Mouse (Mus musculus) forebrain, embryonic 13.5 days (tissue): ENCODE measurements around the gene Noct. TPM values are rescaled to one million over a fixed set of nuclear protein-coding genes. Genes with fewer than 3 reads are reported as not detected.

Experiments used
- ATAC-seq: fragments of 200-750 bp; cut with Nextera tagmentation; 2 replicates; pipeline ENCODE4 v1.8.0; 2017
- H3K27ac ChIP-seq: fragments of 300-500 bp; sonication (generic); 2 replicates; pipeline ENCODE4 v1.5.1; 2015; ENCODE audit warnings: inconsistent platforms, mild to moderate bottlenecking, moderate library complexity
- H3K27me3 ChIP-seq: fragments of 300-500 bp; sonication (generic); 2 replicates; pipeline ENCODE4 v1.6.1; 2015; ENCODE audit warnings: mild to moderate bottlenecking, inconsistent platforms
- H3K36me3 ChIP-seq: fragments of 300-500 bp; sonication (generic); 2 replicates; pipeline ENCODE4 v1.6.1; 2015; ENCODE audit warnings: mild to moderate bottlenecking, inconsistent platforms; ENCODE audit not compliant: poor library complexity, severe bottlenecking
- H3K4me1 ChIP-seq: fragments of 300-500 bp; sonication (generic); 2 replicates; pipeline ENCODE4 v1.6.1; 2015; ENCODE audit warnings: inconsistent platforms
- H3K4me2 ChIP-seq: fragments of 300-500 bp; sonication (generic); 2 replicates; pipeline ENCODE4 v1.6.1; 2015; ENCODE audit warnings: inconsistent platforms, mild to moderate bottlenecking, moderate library complexity
- H3K4me3 ChIP-seq: fragments of 300-500 bp; sonication (generic); 2 replicates; pipeline ENCODE4 v1.5.1; 2015; ENCODE audit warnings: mild to moderate bottlenecking, inconsistent platforms
- H3K9ac ChIP-seq: fragments of 300-500 bp; sonication (generic); 2 replicates; pipeline ENCODE4 v1.6.1; 2015; ENCODE audit warnings: mild to moderate bottlenecking, inconsistent platforms
- H3K9me3 ChIP-seq: fragments of 300-500 bp; sonication (generic); replicated peaks from 2 replicates; pipeline ENCODE4 v1.6.1; 2016; ENCODE audit warnings: inconsistent platforms
- WGBS: fragments of 180-500 bp; shearing (Covaris S2); methylation state at CpG from one replicate; pipeline ENCODE4 v1.1.7; 2015; 5-methylcytosine and 5-hydroxymethylcytosine counted together
- polyA plus RNA-seq: library from polyadenylated mRNA; unstranded; fragments of >200 nt; fragmentation: Nextera tagmentation; extraction: Ambion mirVana; gene quantifications from 2 replicates; pipeline ENCODE4 v1.2.1, GENCODE M21; 2015

Gene Noct
- polyA plus RNA-seq, 1 experiment from 2014 or later = 13.4 TPM

GRCm38 (mm10) chr3:51233918-51234751, 9.9 kb downstream of the Noct start:
- 46% methylated on average over 13 of the region's 13 CpGs for WGBS

GRCm38 (mm10) chr3:51234752-51235055, 10.5 kb downstream of the Noct start:
- H3K27ac ChIP-seq = no peak overlapping the region
- peak; percentile 72 for ATAC-seq
- H3K4me2 ChIP-seq = no peak overlapping the region
- no peaks in the 10 kb centered on the region for H3K27me3 ChIP-seq
- H3K9ac ChIP-seq = no peak overlapping the region
- H3K4me3 ChIP-seq = no peak overlapping the region
- 78% methylated on average over 5 of the region's 5 CpGs for WGBS
- 0 out of 2 replicates have a peak, but pooled peaks cover 3% of the 10 kb centered on the region for H3K36me3 ChIP-seq
- no peaks in the 10 kb centered on the region for H3K9me3 ChIP-seq
- H3K4me1 ChIP-seq = no peaks in the 10 kb centered on the region

More at GRCm38 (mm10) chr3:51233918-51234751, 9.9 kb downstream of the Noct start:
- no peak overlapping the region for H3K27ac ChIP-seq
- no peaks in the 10 kb centered on the region for H3K9me3 ChIP-seq
- ATAC-seq = peak; percentile 89
- no peak overlapping the region for H3K4me2 ChIP-seq
- H3K4me1 ChIP-seq = no peaks in the 10 kb centered on the region
- no peaks in the 10 kb centered on the region for H3K36me3 ChIP-seq
- no peak overlapping the region for H3K4me3 ChIP-seq
- H3K27me3 ChIP-seq = no peaks in the 10 kb centered on the region
- H3K9ac ChIP-seq = no peak overlapping the region

GRCm38 (mm10) chr3:51238515-51238914, 14.3 kb downstream of the Noct start:
- ATAC-seq = no peak
- no peak overlapping the region for H3K4me2 ChIP-seq
- no peak overlapping the region for H3K27ac ChIP-seq
- no peaks in the 10 kb centered on the region for H3K4me1 ChIP-seq
- H3K9me3 ChIP-seq = no peaks in the 10 kb centered on the region
- 91% methylated on average over 7 of the region's 7 CpGs for WGBS
- H3K36me3 ChIP-seq = 0 out of 2 replicates have a peak, but pooled peaks cover 3% of the 10 kb centered on the region
- no peak overlapping the region for H3K9ac ChIP-seq
- H3K27me3 ChIP-seq = no peaks in the 10 kb centered on the region
- no peak overlapping the region for H3K4me3 ChIP-seq

- H3K36me3 ChIP-seq = 0 out of 2 replicates have a peak, but pooled peaks cover 3% of the 10 kb centered on the region
- 96% methylated on average over 3 of the region's 3 CpGs for WGBS
- H3K4me1 ChIP-seq = no peaks in the 10 kb centered on the region
- H3K27me3 ChIP-seq = no peaks in the 10 kb centered on the region
- no peak overlapping the region for H3K4me2 ChIP-seq
- no peak overlapping the region for H3K27ac ChIP-seq
- H3K9ac ChIP-seq = no peak overlapping the region
- no peak for ATAC-seq
- H3K4me3 ChIP-seq = no peak overlapping the region
- no peaks in the 10 kb centered on the region for H3K9me3 ChIP-seq
Observed at GRCm38 (mm10) chr3:51239541-51239940, 15.3 kb downstream of the Noct start.

- H3K27me3 ChIP-seq = no peaks in the 10 kb centered on the region
- no peak for ATAC-seq
Observed at GRCm38 (mm10) chr3:51247704-51248103, 23.5 kb downstream of the Noct start.

GRCm38 (mm10) chr3:51248600-51248999, 24.4 kb downstream of the Noct start:
- H3K36me3 ChIP-seq = peaks cover 56% of the 10 kb centered on the region
- 94% methylated on average over 6 of the region's 6 CpGs for WGBS
- H3K9ac ChIP-seq = no peak overlapping the region
- no peak overlapping the region for H3K4me2 ChIP-seq
- no peaks in the 10 kb centered on the region for H3K9me3 ChIP-seq
- no peak overlapping the region for H3K27ac ChIP-seq
- no peak overlapping the region for H3K4me3 ChIP-seq
- H3K4me1 ChIP-seq = no peaks in the 10 kb centered on the region
- ATAC-seq = no peak
- no peaks in the 10 kb centered on the region for H3K27me3 ChIP-seq

More at GRCm38 (mm10) chr3:51247704-51248103, 23.5 kb downstream of the Noct start:
- WGBS = 92% methylated on average over 16 of the region's 16 CpGs
- H3K4me1 ChIP-seq = no peaks in the 10 kb centered on the region
- H3K9ac ChIP-seq = no peak overlapping the region
- no peak overlapping the region for H3K4me3 ChIP-seq
- no peak overlapping the region for H3K27ac ChIP-seq
- peaks cover 47% of the 10 kb centered on the region for H3K36me3 ChIP-seq
- no peaks in the 10 kb centered on the region for H3K9me3 ChIP-seq
- no peak overlapping the region for H3K4me2 ChIP-seq

- ATAC-seq = no peak
- Histone ChIP-seq H3K27ac (no peak overlapping the region), H3K9ac (no peak overlapping the region), H3K36me3 (peaks cover 64% of the 10 kb centered on the region), H3K4me1 (no peaks in the 10 kb centered on the region), H3K9me3 (no peaks in the 10 kb centered on the region), H3K4me3 (no peak overlapping the region), H3K4me2 (no peak overlapping the region), H3K27me3 (no peaks in the 10 kb centered on the region)
- 91% methylated on average over 11 of the region's 11 CpGs for WGBS
Observed at GRCm38 (mm10) chr3:51249460-51249859, 25.2 kb downstream of the Noct start.

- no peak overlapping the region for H3K9ac ChIP-seq
- no peak overlapping the region for H3K27ac ChIP-seq
- no peak for ATAC-seq
- no peak overlapping the region for H3K4me3 ChIP-seq
- 95% methylated on average over 13 of the region's 13 CpGs for WGBS
- H3K4me2 ChIP-seq = no peak overlapping the region
- no peaks in the 10 kb centered on the region for H3K9me3 ChIP-seq
- H3K36me3 ChIP-seq = peaks cover 67% of the 10 kb centered on the region
- H3K4me1 ChIP-seq = no peaks in the 10 kb centered on the region
- H3K27me3 ChIP-seq = no peaks in the 10 kb centered on the region
Observed at GRCm38 (mm10) chr3:51249866-51250265, 25.6 kb downstream of the Noct start.

- Histone ChIP-seq H3K4me2 (no peak overlapping the region), H3K36me3 (peaks cover 72% of the 10 kb centered on the region)
- 87% methylated on average over 5 of the region's 5 CpGs for WGBS
Observed at GRCm38 (mm10) chr3:51251057-51251456, 26.8 kb downstream of the Noct start.

GRCm38 (mm10) chr3:51252223-51252622, 28.0 kb downstream of the Noct start:
- no peaks in the 10 kb centered on the region for H3K9me3 ChIP-seq
- no peaks in the 10 kb centered on the region for H3K4me1 ChIP-seq
- no peak overlapping the region for H3K4me3 ChIP-seq
- H3K27ac ChIP-seq = no peak overlapping the region
- no peak overlapping the region for H3K4me2 ChIP-seq
- no peak for ATAC-seq
- no peaks in the 10 kb centered on the region for H3K27me3 ChIP-seq
- no peak overlapping the region for H3K9ac ChIP-seq
- peaks cover 79% of the 10 kb centered on the region for H3K36me3 ChIP-seq
- 100% methylated on average over 1 of the region's 1 CpGs for WGBS

More at GRCm38 (mm10) chr3:51251057-51251456, 26.8 kb downstream of the Noct start:
- no peaks in the 10 kb centered on the region for H3K4me1 ChIP-seq
- H3K9ac ChIP-seq = no peak overlapping the region
- H3K4me3 ChIP-seq = no peak overlapping the region
- H3K27ac ChIP-seq = no peak overlapping the region
- no peaks in the 10 kb centered on the region for H3K9me3 ChIP-seq
- ATAC-seq = no peak
- H3K27me3 ChIP-seq = no peaks in the 10 kb centered on the region

- H3K36me3 ChIP-seq = peaks cover 82% of the 10 kb centered on the region
- H3K27ac ChIP-seq = no peak overlapping the region
- no peak for ATAC-seq
- no peak overlapping the region for H3K4me3 ChIP-seq
- no peaks in the 10 kb centered on the region for H3K4me1 ChIP-seq
- H3K9me3 ChIP-seq = no peaks in the 10 kb centered on the region
- 93% methylated on average over 12 of the region's 12 CpGs for WGBS
- H3K4me2 ChIP-seq = no peak overlapping the region
- no peaks in the 10 kb centered on the region for H3K27me3 ChIP-seq
- no peak overlapping the region for H3K9ac ChIP-seq
Observed at GRCm38 (mm10) chr3:51252689-51253402, 28.6 kb downstream of the Noct start.

GRCm38 (mm10) chr3:51254784-51255183, 30.5 kb downstream of the Noct start:
- no peak overlapping the region for H3K9ac ChIP-seq
- no peak overlapping the region for H3K4me3 ChIP-seq
- no peaks in the 10 kb centered on the region for H3K27me3 ChIP-seq
- no peak for ATAC-seq
- H3K27ac ChIP-seq = no peak overlapping the region
- 92% methylated on average over 7 of the region's 7 CpGs for WGBS
- no peaks in the 10 kb centered on the region for H3K4me1 ChIP-seq
- no peaks in the 10 kb centered on the region for H3K9me3 ChIP-seq
- peaks cover 87% of the 10 kb centered on the region for H3K36me3 ChIP-seq
- no peak overlapping the region for H3K4me2 ChIP-seq
